Mouse (Mus musculus): ENCODE data around the gene Mturn.
A peak's percentile ranks its signal among the peaks of the same experiment; 100 is the strongest.

The Mturn gene

GRCm38 (mm10) chr6:54680891-54681745 is at the start of gene Mturn:
Gene Mturn (plus strand): TSS chr6:54681624.
- peak; percentile 98 for DNase-seq (ENCODE audit: low spot score)

- no peak for DNase-seq (ENCODE audit: low spot score)
Observed at GRCm38 (mm10) chr6:54639877-54640276, 41.5 kb upstream of the Mturn start.

GRCm38 (mm10) chr6:54641953-54642352 is 39.5 kb upstream of the Mturn start:
- no peak for DNase-seq (ENCODE audit: low spot score)

- no peak for DNase-seq (ENCODE audit: low spot score)
Observed at GRCm38 (mm10) chr6:54643181-54643580, 38.2 kb upstream of the Mturn start.

GRCm38 (mm10) chr6:54655471-54656095 is 25.8 kb upstream of the Mturn start:
- DNase-seq (ENCODE audit: low spot score), result no peak

- no peak for DNase-seq (ENCODE audit: low spot score)
Observed at GRCm38 (mm10) chr6:54657861-54658260, 23.6 kb upstream of the Mturn start.

GRCm38 (mm10) chr6:54669868-54670267 is 11.6 kb upstream of the Mturn start:
- DNase-seq (ENCODE audit: low spot score), result no peak

- no peak for DNase-seq (ENCODE audit: low spot score)
Observed at GRCm38 (mm10) chr6:54672901-54673300, 8.5 kb upstream of the Mturn start.

GRCm38 (mm10) chr6:54679686-54680085 is 1.7 kb upstream of the Mturn start:
- peak; percentile 65 for DNase-seq (ENCODE audit: low spot score)

GRCm38 (mm10) chr6:54681746-54682428 is 463 bp downstream of the Mturn start:
- peak; percentile 24 for DNase-seq (ENCODE audit: low spot score)

- DNase-seq (ENCODE audit: low spot score), result no peak
Observed at GRCm38 (mm10) chr6:54684085-54684484, 2.7 kb downstream of the Mturn start.

GRCm38 (mm10) chr6:54685103-54685502 is 3.7 kb downstream of the Mturn start:
- DNase-seq (ENCODE audit: low spot score), result no peak

GRCm38 (mm10) chr6:54685716-54686395 is 4.4 kb downstream of the Mturn start:
- DNase-seq (ENCODE audit: low spot score), result no peak

- no peak for DNase-seq (ENCODE audit: low spot score)
Observed at GRCm38 (mm10) chr6:54686946-54687737, 5.7 kb downstream of the Mturn start.

GRCm38 (mm10) chr6:54688467-54689323 is 7.3 kb downstream of the Mturn start:
- DNase-seq (ENCODE audit: low spot score), result no peak

GRCm38 (mm10) chr6:54689686-54690085 is 8.3 kb downstream of the Mturn start:
- no peak for DNase-seq (ENCODE audit: low spot score)

- no peak for DNase-seq (ENCODE audit: low spot score)
Observed at GRCm38 (mm10) chr6:54690838-54691237, 9.4 kb downstream of the Mturn start.

GRCm38 (mm10) chr6:54691368-54692116 is 10.1 kb downstream of the Mturn start:
- no peak for DNase-seq (ENCODE audit: low spot score)

- DNase-seq (ENCODE audit: low spot score), result no peak
Observed at GRCm38 (mm10) chr6:54692201-54692600, 10.8 kb downstream of the Mturn start.

- DNase-seq (ENCODE audit: low spot score), result no peak
Observed at GRCm38 (mm10) chr6:54693286-54693685, 11.9 kb downstream of the Mturn start.

All from spleen, adult 12 weeks (tissue).